Mouse (Mus musculus): ENCODE data around the gene Tubgcp6.
A peak's percentile ranks its signal among the peaks of the same experiment; 100 is the strongest.

DNA sequence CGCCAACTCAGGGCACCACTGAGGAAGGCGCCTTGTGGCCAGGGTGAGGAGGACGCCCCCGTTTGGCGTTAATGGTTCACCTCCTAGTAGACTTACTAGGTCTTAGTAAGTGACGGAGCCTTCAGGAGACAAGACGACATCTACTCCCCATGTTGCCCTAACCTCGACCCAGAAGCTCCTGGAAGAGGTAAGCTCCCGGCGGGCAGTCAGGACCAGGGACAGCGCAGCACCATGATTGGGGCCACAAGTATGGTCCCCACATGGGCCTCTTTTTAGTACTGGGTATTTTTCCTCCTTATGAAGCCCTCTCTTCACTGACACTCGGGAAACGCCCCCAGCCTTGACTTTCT is 27.1 kb upstream of the Tubgcp6 start:
- TF ChIP-seq CTCF (IDR thresholded peaks at IDR 0.05) (0 out of 2 replicates have a peak, but pooled peaks have one; percentile 8), POLR2A (IDR thresholded peaks at IDR 0.05; ENCODE audit: insufficient read depth, low read depth, low read length) (no peak), EP300 (IDR thresholded peaks at IDR 0.05; ENCODE audit: insufficient read depth, low read depth, low read length) (no peak)
